Mouse (Mus musculus) embryonic fibroblast, embryonic 13.5 days (primary cell): ENCODE measurements around the gene Bbc3.

Experiments used
- CTCF ChIP-seq: IDR thresholded peaks from 2 replicates; pipeline ENCODE4 v1.5.1; 2011; ENCODE audit warnings: mild to moderate bottlenecking, control low read depth, low read length, moderate library complexity, borderline replicate concordance; ENCODE audit not compliant: insufficient read depth
- POLR2A ChIP-seq: IDR thresholded peaks from 2 replicates; pipeline ENCODE4 v1.6.1; 2011; ENCODE audit warnings: low read depth, mild to moderate bottlenecking, control low read depth, low read length, moderate library complexity

- TF ChIP-seq CTCF (no peak), POLR2A (no peak)
These were observed 36.4 kb downstream of the Bbc3 start for GRCm38 (mm10) chr7:16344598-16344997.
